Mouse (Mus musculus): ENCODE results near the gene Srd5a3.

GRCm38 (mm10) chr5:76143356-76143755 lies 3.3 kb downstream of the Srd5a3 start:
- TF ChIP-seq EP300 (IDR thresholded peaks at IDR 0.05; ENCODE audit: low read depth) = no peak
- no peak for TF ChIP-seq CTCF (IDR thresholded peaks at IDR 0.05; ENCODE audit: low read depth)

Data from liver, postnatal 0 days (tissue).